Mouse (Mus musculus) thymus, postnatal 0 days (tissue): ENCODE measurements around the gene Dpep2nb. TPM values are rescaled to one million over a fixed set of nuclear protein-coding genes. Genes with fewer than 3 reads are reported as not detected.
"Not testable (repeated sequence)": the region's sequence is repeated elsewhere in the genome, so short reads cannot be mapped to it uniquely, and the experiment has no call there.

Source experiments
- DNase-seq: peaks from one replicate; pipeline ENCODE4 v3.0.0-alpha.2; 2015; ENCODE audit warnings: low spot score
- polyA plus RNA-seq: library from polyadenylated mRNA; unstranded; fragments of >200 nt; fragmentation: Nextera tagmentation; extraction: Ambion mirVana; gene quantifications from 2 replicates; pipeline ENCODE4 v1.2.1, GENCODE M21; 2015

The Dpep2nb gene
- polyA plus RNA-seq: 0.20 TPM in 1 of 2 replicates, not detected in the other

DNA sequence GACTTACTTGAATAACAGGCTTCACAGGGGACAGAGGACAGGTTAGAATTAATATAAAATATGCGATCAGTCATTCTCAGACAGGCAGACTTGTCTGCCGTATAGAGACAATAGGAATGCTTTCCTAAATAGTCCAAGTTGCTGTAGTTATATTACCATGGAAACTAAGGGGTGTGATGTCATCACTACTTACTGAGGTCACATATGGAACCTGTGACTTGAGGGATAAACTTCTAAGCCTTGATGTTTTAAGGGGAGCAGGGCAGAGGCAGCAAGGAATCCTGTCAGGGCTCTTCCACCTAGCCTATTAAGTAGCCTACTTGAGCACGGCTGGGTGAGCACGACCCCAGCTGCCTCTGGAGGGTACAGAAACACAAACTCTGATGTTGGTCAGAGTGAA is at the start of gene Dpep2nb:
Gene Dpep2nb (minus strand): TSS at position 101 of the 400 bp plus-strand sequence.
- no peak for DNase-seq

- peak; percentile 41 for DNase-seq
Observed at GRCm38 (mm10) chr8:106055038-106055437, 49.3 kb upstream of the Dpep2nb start.

DNA sequence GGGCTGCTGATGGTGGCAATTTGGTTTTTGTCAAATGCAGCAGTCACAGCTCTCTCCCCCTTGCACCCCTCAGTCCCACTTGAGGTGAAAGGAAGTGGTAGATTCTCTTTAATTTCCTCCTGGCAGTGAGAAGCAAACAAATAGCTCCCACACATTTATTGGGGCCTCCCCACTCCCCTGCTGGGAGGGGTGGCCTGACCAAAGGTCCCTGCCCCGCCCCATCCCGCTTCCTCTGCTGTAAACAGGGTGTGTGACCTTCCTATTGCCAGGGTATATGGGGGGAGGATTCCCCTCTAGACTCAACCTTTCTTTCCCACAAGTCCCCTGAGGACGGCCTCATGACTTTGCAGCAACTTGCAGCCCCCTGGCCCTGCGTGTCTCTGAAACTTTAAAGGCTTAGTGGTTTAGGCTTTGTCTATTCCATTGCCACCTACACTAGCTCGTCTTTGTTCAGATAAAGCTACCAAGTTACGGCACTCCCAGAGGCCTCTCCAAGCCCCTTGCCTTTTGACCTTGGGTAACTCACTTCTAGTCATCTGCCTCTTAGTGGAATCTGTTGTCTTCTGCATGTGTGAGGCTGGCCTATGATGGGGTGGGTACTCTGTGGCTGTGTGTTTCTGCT is 48.5 kb upstream of the Dpep2nb start:
- peak; percentile 82 for DNase-seq

- DNase-seq: peak; percentile 70
Observed at GRCm38 (mm10) chr8:106052510-106053089, 46.8 kb upstream of the Dpep2nb start.

DNA sequence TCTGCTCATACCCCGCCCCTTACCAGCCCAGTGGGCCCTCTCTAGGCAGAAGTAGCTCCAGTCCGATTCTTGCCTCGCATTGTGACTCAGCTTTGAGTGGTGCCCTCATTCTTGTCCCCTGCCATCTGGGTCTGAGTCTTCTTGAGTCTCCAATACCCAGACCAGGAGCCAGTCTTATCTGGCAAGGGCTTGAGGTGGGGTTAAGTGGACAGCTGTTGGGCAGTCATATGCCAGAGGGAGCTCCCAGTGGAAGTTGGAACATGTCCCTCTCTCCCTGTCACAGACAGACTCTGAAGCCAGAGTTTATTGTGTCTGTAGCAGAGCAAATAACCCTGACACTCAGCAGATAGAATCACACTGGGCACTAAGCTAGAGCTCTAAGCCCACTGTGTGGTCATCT is 45.3 kb upstream of the Dpep2nb start:
- DNase-seq: no peak

GRCm38 (mm10) chr8:106049840-106050239 is 44.1 kb upstream of the Dpep2nb start:
- DNase-seq: no peak

GRCm38 (mm10) chr8:106047854-106048630 is 42.3 kb upstream of the Dpep2nb start:
- no peak for DNase-seq

DNA sequence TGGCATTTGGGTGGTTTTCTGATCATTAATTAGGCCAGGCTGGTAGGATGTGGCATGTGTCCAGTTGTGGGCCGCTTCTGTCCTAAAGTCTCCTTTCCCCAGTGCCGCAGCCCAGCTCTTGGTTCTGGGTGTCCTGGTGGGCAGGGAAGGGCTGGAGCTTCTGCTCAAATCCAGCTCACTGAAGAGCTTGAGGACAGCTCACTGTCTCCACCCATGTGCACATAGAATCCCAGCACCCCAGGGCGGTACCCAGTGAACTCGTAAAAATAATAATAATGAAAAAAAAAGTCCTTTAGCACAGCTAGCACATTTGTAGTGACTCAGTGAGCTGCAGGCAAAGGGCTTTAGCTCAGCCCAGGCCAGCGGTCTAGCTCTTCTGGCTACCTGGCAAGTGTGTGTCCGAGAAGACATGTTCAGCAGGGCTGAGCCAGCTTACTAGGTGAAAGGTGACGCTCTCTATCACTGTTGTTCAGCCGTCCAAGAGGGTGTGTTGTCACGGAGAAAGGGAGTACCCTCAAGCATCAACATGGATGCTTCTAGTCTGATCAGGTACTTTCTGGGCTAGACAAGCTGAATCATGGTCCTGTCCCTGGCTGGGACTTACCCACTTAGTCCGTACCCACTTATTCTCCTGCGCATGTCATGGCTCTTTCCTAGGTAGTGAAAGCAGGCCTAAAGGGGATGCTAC is 41.2 kb upstream of the Dpep2nb start:
- no peak for DNase-seq

DNA sequence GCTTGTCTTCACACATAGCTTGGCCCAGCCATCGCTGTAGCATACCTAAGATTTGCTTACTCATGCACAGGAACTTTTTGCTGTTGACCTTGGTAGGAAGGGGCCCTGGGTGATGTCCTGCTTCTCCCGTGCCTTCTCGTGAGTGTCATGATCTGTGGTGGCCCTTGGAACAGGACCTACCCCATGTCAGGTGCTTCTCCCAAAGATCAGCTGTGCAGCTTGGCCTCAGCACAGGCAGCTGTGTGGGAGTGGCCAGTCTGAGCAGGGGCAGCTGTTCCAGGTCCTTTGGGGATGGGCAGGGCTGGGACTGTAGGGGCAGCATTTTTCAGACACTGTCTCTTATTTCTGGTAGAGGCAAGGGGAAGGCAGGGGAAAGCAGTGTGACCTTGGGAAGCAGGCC is 38.4 kb upstream of the Dpep2nb start:
- DNase-seq: no peak

DNA sequence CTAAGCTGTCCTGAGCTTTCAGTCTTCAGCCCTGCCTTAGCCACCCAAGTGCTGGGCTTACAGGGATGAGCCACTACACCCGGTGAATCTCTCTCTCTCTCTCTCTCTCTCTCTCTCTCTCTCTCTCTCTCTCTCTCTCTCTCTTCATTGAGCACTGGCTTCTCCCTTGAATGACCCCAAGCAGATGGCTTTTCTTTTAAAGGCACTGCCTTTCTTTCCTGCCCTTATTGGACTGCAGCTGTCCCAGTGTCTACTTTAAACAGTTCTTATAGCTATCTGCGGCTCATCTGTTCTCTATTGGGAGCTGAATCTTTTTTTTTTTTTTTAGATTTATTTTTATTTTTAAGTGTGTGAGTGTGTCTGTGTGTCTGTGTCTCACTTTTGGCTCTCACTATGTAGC is 37.3 kb upstream of the Dpep2nb start:
- DNase-seq: no peak

- no peak for DNase-seq
Observed at GRCm38 (mm10) chr8:106040218-106040617, 34.4 kb upstream of the Dpep2nb start.

GRCm38 (mm10) chr8:106039605-106040004 is 33.8 kb upstream of the Dpep2nb start:
- DNase-seq: no peak

GRCm38 (mm10) chr8:106038721-106039120 is 32.9 kb upstream of the Dpep2nb start:
- DNase-seq: peak; percentile 3

GRCm38 (mm10) chr8:106022483-106022882 is 16.7 kb upstream of the Dpep2nb start:
- peak; percentile 87 for DNase-seq

GRCm38 (mm10) chr8:106018039-106018438 is 12.3 kb upstream of the Dpep2nb start:
- no peak for DNase-seq

DNA sequence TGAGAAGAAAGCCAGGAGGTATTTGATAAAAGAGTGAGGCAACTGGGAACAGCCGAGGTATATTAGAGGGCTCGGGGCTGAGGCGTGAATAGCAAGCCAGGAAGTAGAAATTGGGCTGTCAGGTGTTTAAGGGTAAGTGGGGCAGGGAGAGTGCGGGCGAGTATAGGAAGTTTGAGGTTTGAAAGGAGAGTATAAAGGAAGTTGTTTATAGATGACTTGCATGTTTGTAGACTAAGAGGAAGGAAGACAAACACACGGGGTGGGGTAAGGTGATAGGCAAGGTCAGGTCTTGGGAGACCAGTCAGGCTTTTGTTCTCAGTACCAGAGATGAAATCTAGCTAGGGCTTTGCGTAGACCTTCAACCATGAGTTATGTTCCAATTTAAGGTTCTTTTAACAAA is 11.4 kb upstream of the Dpep2nb start:
- DNase-seq: peak; percentile 69

GRCm38 (mm10) chr8:106016284-106016683 is 10.5 kb upstream of the Dpep2nb start:
- no peak for DNase-seq

GRCm38 (mm10) chr8:106012203-106012602 is 6.4 kb upstream of the Dpep2nb start:
- DNase-seq: not testable (repeated sequence)

- DNase-seq: no peak
Observed at GRCm38 (mm10) chr8:106011643-106011986, 5.8 kb upstream of the Dpep2nb start, which contains the start of gene Ddx28. Ddx28 (minus strand) TSS chr8:106011882.

DNA sequence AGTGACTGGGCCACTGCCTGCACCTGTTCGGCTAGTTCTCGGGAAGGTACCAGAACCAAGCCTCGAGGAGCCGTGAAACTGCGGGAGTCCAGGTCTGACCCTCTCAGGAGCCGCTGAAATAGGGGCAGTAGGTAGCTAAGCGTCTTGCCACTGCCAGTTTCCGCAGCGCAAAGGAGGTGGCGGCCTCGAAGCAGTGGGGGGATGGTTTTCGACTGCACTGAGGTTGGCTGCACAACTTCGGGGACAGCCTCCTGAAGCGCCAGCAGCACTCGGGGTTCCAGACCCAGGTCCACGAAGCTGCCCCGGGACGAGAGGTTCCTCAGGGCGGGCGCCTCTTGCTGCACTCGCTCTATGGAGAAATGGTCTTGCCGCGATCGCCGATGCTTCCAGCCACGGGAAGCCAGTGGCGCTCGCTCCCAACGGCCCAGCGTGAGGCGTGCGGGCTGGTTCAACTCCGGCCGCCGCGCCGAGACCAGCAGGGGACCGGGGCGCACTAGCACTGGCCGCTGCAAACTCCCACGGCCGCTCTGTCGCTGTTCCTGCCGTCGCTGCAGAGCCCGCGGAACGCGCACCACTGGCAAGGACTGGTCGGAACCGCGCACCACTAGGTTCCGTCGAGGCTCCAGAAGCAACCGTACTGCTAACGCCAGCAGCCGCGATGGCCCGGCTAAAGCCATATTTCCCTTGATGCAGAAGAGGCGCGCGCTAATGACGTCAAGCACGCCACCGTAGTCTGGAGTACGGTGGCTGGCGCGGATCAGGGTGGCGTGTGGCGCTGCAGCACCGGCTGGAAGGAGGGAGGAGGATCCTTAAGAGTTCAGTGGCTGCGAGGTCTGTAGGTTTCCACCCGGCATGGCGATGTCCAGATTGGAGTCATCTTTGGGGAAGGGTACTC is 5.2 kb upstream of the Dpep2nb start:
- DNase-seq: peak; percentile 90

DNA sequence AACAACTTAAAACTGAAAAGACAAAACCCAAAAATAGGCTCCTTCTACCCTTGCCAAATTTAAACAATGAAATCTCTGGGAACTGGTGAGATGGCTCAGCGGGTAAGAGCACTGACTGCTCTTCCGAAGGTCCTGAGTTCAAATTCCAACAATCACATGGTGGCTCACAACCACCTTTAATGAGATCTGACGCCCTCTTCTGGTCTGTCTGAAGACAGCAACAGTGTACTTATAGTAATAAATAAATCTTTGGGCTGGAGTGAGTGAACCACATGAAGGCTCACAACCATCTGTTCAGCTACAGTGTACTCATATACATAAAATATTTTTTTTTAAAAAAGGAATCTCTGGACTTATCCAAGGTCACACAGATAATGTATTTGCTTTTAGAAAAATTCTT is 2.1 kb upstream of the Dpep2nb start:
- not testable (repeated sequence) for DNase-seq
